Mouse (Mus musculus) embryonic stem cell, embryonic (primary cell): ENCODE measurements around the gene Bglap3.

ENCODE experiments used
- CTCF ChIA-PET, 4 experiments: fragments of 300-600 bp in 2 of 4; fragments of 350-600 bp in 2 of 4; sonication (Branson Sonifier 250); formaldehyde crosslinking; loops; one replicate each; lab custom pipeline; 2022; ENCODE audit warnings: inconsistent platforms in 2 of 4; lab: Charles Lee
- POLR2A ChIA-PET, 4 experiments: fragments of 300-600 bp in 2 of 4; fragments of 350-600 bp in 2 of 4; sonication (Branson Sonifier 250); formaldehyde crosslinking; loops; one replicate each; lab custom pipeline; 2022; ENCODE audit warnings: antibody characterized with exemption in 4 of 4, inconsistent platforms in 1 of 4; lab: Charles Lee

Bglap3 gene

GRCm38 (mm10) chr3:88334029-88334658, 38.4 kb downstream of the Bglap3 start:
- CTCF ChIA-PET: interaction anchor here in 3 of 4 experiments (0.8 to 1.6 kb wide), 3 partner anchors 42 to 150 kb away, joined by 3 to 6 read pairs (median 3); no protein-coding TSS in a partner anchor
- POLR2A ChIA-PET: interaction anchor here (0.6 to 32.7 kb wide), 55 partner anchors 8 to 283 kb away, joined by 3 to 943 read pairs (median 5); partner anchors contain the start of genes Glmp (in 4 of the 4), Cct3 (in 3 of the 4), Tsacc (in 3 of the 4) and Paqr6 (in 2 of the 4)

GRCm38 (mm10) chr3:88331282-88331681, 41.3 kb downstream of the Bglap3 start:
- ChIA-PET CTCF (interaction anchor here (0.6 to 1.9 kb wide), 12 partner anchors 11 to 1392 kb away, joined by 3 to 7 read pairs (median 4); partner anchors contain the start of gene Lmna (in 1 of the 4)), POLR2A (interaction anchor here in 3 of 4 experiments (0.6 to 32.7 kb wide), 17 partner anchors 9 to 1477 kb away, joined by 3 to 943 read pairs (median 4); partner anchors contain the start of genes Cct3 (in 2 of the 3), Tsacc (in 2 of the 3), Glmp (in 1 of the 3) and Paqr6 (in 1 of the 3))

GRCm38 (mm10) chr3:88328956-88329355, 43.6 kb downstream of the Bglap3 start:
- POLR2A ChIA-PET: interaction anchor here (0.6 to 19.7 kb wide), 12 partner anchors 8 to 52 kb away, joined by 3 to 804 read pairs (median 6); partner anchors contain the start of genes Cct3 (in 2 of the 4), Smg5 (in 2 of the 4), Tmem79 (in 2 of the 4) and Tsacc (in 2 of the 4)
- CTCF ChIA-PET: interaction anchor here in 2 of 4 experiments (0.6 to 1.0 kb wide), 4 partner anchors 31 to 154 kb away, joined by 3 read pairs; no protein-coding TSS in a partner anchor

GRCm38 (mm10) chr3:88324951-88325405, 47.6 kb downstream of the Bglap3 start, which contains the start of gene Glmp:
Gene Glmp (plus strand): TSS chr3:88325023.
- ChIA-PET POLR2A (interaction anchor here (0.6 to 19.7 kb wide), 45 partner anchors 9 to 1099 kb away, joined by 3 to 804 read pairs (median 4); partner anchors contain the start of genes Cct3 (in 4 of the 4), Smg5 (in 4 of the 4), Tmem79 (in 4 of the 4) and Tsacc (in 4 of the 4)), CTCF (interaction anchor here in 1 of 4 experiments (0.6 kb wide), 1 partner anchor 175 kb away, joined by 4 read pairs; no protein-coding TSS in a partner anchor)
